Mouse (Mus musculus) intestine, embryonic 14.5 days (tissue): ENCODE measurements around the gene Poc1a. TPM values are rescaled to one million over a fixed set of nuclear protein-coding genes. Genes with fewer than 3 reads are reported as not detected.

Source experiments
- ATAC-seq: fragments of 200-750 bp; cut with Nextera tagmentation; replicated peaks from 2 replicates; pipeline ENCODE4 v1.8.0; 2017; ENCODE audit warnings: low read depth, moderate number of reproducible peaks, moderate TSS enrichment, moderate library complexity; ENCODE audit not compliant: low FRiP score, low TSS enrichment
- DNase-seq: peaks from one replicate; pipeline ENCODE4 v3.0.0-alpha.2; 2018; ENCODE audit warnings: low spot score
- H3K27ac ChIP-seq: fragments of 300-500 bp; sonication (generic); 2 replicates; pipeline ENCODE4 v1.5.1; 2014; ENCODE audit warnings: low read depth, mild to moderate bottlenecking, control low read depth
- H3K27me3 ChIP-seq: fragments of 300-500 bp; sonication (generic); replicated peaks from 2 replicates; pipeline ENCODE4 v1.6.1; 2014; ENCODE audit warnings: low read length, control low read depth; ENCODE audit not compliant: control insufficient read depth, insufficient read depth
- H3K36me3 ChIP-seq: fragments of 300-500 bp; sonication (generic); 2 replicates; pipeline ENCODE4 v1.6.1; 2014; ENCODE audit warnings: low read length, control low read depth; ENCODE audit not compliant: control insufficient read depth, insufficient read depth
- H3K4me1 ChIP-seq: fragments of 300-500 bp; sonication (generic); replicated peaks from 2 replicates; pipeline ENCODE4 v1.6.1; 2014; ENCODE audit warnings: low read length, control low read depth, mixed read lengths; ENCODE audit not compliant: control insufficient read depth, insufficient read depth
- H3K4me2 ChIP-seq: fragments of 300-500 bp; sonication (generic); 2 replicates; pipeline ENCODE4 v1.6.1; 2014; ENCODE audit warnings: low read length
- H3K4me3 ChIP-seq: fragments of 300-500 bp; sonication (generic); 2 replicates; pipeline ENCODE4 v1.5.1; 2014; ENCODE audit warnings: low read depth, low read length, control low read depth, mixed read lengths
- H3K9ac ChIP-seq: fragments of 300-500 bp; sonication (generic); 2 replicates; pipeline ENCODE4 v1.6.1; 2014; ENCODE audit warnings: mild to moderate bottlenecking, low read length
- H3K9me3 ChIP-seq: fragments of 300-500 bp; sonication (generic); 2 replicates; pipeline ENCODE4 v1.6.1; 2016; ENCODE audit warnings: low read length, control low read depth; ENCODE audit not compliant: control insufficient read depth
- WGBS: fragments of 180-500 bp; shearing (Covaris S2); extraction: QIAGEN DNeasy Blood & Tissue Kit; methylation state at CpG from one replicate; pipeline ENCODE4 v1.1.7; 2014; 5-methylcytosine and 5-hydroxymethylcytosine counted together
- polyA plus RNA-seq: library from polyadenylated mRNA; unstranded; fragments of >200 nt; fragmentation: Nextera tagmentation; extraction: Ambion mirVana; gene quantifications from 2 replicates; pipeline ENCODE4 v1.2.1, GENCODE M21; 2014

The Poc1a gene
- polyA plus RNA-seq, 1 experiment from 2014 or later = 29.1 TPM

DNA sequence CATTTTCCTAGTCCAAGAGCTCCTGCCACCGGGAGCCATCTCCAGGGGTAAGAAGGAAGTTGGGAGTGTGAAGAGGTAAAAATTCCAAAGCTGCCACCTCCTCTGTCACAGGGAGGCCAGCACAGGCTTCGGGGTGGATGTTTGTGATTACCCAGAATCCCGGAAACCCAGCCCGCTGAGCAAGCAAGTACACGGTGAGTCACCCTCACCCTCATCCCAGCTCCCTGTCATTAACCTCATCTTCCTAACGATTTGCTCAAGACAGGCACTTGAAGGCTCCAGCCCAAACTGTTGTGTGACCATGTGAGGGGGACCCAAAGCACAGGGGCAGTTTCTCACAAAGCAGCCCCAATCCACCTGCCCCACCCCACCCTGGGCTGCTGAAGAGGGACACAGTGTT is 72.9 kb downstream of the Poc1a start:
- no peak overlapping the region for H3K9ac ChIP-seq
- H3K27me3 ChIP-seq = no peaks in the 10 kb centered on the region
- H3K27ac ChIP-seq = no peak overlapping the region
- ATAC-seq (0 out of 2 replicates have a peak, but pooled peaks have one; percentile 25), DNase-seq (no peak)
- H3K4me1 ChIP-seq = peaks cover 8% of the 10 kb centered on the region
- WGBS = 53% methylated on average over 6 of the region's 6 CpGs
- H3K36me3 ChIP-seq = no peaks in the 10 kb centered on the region
- H3K9me3 ChIP-seq = no peaks in the 10 kb centered on the region
- no peak overlapping the region for H3K4me3 ChIP-seq
- no peak overlapping the region for H3K4me2 ChIP-seq

GRCm38 (mm10) chr9:106354810-106355209 is 73.9 kb downstream of the Poc1a start:
- Histone ChIP-seq H3K36me3 (no peaks in the 10 kb centered on the region), H3K4me1 (peaks cover 8% of the 10 kb centered on the region), H3K27me3 (no peaks in the 10 kb centered on the region), H3K9me3 (no peaks in the 10 kb centered on the region), H3K9ac (no peak overlapping the region), H3K4me2 (no peak overlapping the region), H3K4me3 (no peak overlapping the region), H3K27ac (no peak overlapping the region)
- 84% methylated on average over 6 of the region's 6 CpGs for WGBS
- ATAC-seq (no peak), DNase-seq (no peak)

DNA sequence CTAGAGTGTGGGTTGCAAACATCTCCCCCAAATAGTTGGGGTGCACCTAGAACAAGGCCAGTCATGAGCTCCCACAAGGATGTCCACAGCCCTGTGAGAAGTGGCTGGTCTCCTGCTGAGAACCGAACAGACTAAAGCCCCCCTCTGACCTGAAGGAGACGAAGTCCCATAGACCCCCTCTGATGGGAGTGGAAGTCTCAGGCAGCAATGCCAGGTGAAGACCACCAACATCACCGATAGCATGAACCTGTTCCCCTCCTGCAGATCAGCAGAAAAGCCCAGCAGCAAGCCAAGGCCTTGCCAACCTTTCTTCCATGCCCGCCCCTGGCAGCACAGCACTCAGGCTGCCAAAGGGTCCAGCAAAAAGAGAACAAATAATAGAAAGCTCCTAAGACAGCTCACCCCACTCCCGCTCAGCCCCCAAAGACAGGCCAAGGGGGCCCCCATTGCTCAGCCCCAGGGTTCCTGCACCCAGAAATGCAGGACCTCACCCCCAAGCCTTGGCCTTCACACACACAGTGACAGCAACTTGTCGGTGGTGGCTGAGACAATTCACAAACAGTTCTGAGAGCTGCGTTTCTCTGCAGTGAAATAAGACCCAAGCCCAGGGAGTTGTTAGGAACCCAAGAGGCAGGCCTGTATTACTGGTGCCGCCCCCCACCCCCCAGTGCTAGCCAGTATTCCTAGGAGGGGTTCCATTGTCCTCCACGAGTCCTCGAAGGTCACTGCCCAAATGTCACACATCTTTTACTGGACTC is 74.5 kb downstream of the Poc1a start:
- H3K9me3 ChIP-seq = no peaks in the 10 kb centered on the region
- ATAC-seq = no peak
- H3K36me3 ChIP-seq = no peaks in the 10 kb centered on the region
- H3K4me3 ChIP-seq = no peak overlapping the region
- no peak overlapping the region for H3K4me2 ChIP-seq
- peak overlapping the region; percentile 77 for H3K27ac ChIP-seq
- peaks cover 8% of the 10 kb centered on the region for H3K4me1 ChIP-seq
- 74% methylated on average over 10 of the region's 10 CpGs for WGBS
- no peaks in the 10 kb centered on the region for H3K27me3 ChIP-seq
- no peak for DNase-seq
- no peak overlapping the region for H3K9ac ChIP-seq

DNA sequence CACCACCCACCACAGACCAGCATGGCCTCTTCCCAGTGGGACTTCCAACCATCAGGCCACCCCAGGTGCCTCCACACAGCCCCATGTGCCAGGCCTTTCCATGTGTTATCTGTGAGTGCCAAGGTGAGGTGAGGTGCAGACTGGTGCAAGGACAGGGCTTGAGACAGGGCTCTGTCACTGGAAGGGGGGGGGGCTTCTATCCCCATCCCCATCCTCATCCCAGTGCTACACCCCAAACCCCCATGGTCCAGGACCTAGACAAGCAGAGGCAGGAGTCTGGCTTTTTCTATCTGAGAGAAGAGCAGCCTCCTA is 75.1 kb downstream of the Poc1a start:
- H3K36me3 ChIP-seq = no peaks in the 10 kb centered on the region
- peak overlapping the region; percentile 77 for H3K27ac ChIP-seq
- no peaks in the 10 kb centered on the region for H3K9me3 ChIP-seq
- H3K27me3 ChIP-seq = no peaks in the 10 kb centered on the region
- H3K4me2 ChIP-seq = no peak overlapping the region
- ATAC-seq = no peak
- H3K9ac ChIP-seq = no peak overlapping the region
- no peak for DNase-seq
- H3K4me1 ChIP-seq = peaks cover 8% of the 10 kb centered on the region
- no peak overlapping the region for H3K4me3 ChIP-seq

DNA sequence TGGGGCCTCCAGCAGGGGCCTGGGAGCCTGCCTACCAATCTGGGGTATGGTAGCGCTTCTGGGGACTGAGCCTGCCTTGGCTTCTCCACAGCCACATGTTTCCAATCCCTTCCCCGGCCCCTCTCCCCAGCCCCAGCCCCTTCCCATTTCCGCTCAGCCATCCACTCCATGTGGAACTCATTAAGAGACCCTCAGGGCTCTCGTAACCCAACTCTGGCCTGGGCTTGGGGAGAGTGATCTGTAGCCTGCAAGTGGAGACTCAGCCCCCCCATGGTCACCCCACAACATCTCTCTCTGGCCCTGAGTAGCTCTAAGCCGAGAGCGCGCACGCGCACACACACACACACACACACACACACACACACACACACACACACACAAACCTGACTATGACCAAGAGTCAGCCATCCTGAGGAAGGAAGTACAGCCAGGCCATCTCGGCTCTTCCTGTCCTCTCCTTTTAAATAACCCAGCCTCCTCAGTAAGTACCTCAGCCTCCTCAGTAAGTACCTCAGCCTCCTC is 75.5 kb downstream of the Poc1a start:
- no peaks in the 10 kb centered on the region for H3K9me3 ChIP-seq
- no peaks in the 10 kb centered on the region for H3K36me3 ChIP-seq
- H3K4me3 ChIP-seq = no peak overlapping the region
- ATAC-seq (0 out of 2 replicates have a peak, but pooled peaks have one; percentile 45), DNase-seq (no peak)
- peaks cover 8% of the 10 kb centered on the region for H3K4me1 ChIP-seq
- peak overlapping the region; percentile 77 for H3K27ac ChIP-seq
- H3K27me3 ChIP-seq = no peaks in the 10 kb centered on the region
- no peak overlapping the region for H3K4me2 ChIP-seq
- H3K9ac ChIP-seq = no peak overlapping the region
- whole genome bisulfite sequencing = 53% methylated on average over 10 of the region's 10 CpGs

DNA sequence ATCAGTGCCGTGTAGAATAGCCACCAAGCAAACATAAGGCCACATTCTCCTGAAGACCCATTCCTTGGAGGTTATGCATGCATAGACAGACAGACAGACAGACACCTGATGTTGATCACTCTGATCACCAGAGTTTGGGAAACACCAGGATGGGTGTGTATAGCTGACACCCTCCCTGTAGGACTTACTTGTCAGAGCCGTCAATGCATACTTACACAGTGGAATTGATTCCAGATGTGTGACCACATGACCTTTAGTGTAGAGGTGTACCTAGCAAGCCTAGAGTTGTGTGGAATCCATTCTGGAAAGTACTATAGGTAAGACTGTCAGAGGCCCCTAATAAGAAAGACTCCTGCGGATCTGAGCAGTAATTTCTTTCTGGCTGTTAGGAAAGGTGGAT is 76.3 kb downstream of the Poc1a start:
- Histone ChIP-seq H3K4me2 (no peak overlapping the region), H3K27me3 (no peaks in the 10 kb centered on the region), H3K4me1 (peaks cover 8% of the 10 kb centered on the region), H3K9me3 (no peaks in the 10 kb centered on the region), H3K4me3 (no peak overlapping the region), H3K9ac (no peak overlapping the region), H3K36me3 (no peaks in the 10 kb centered on the region), H3K27ac (peak overlapping the region; percentile 77; the same call in 1 of the 2 replicates)
- no peak for ATAC-seq
- DNase-seq = no peak
- WGBS = 77% methylated on average over 3 of the region's 3 CpGs

- DNase-seq = no peak
- H3K9ac ChIP-seq = no peak overlapping the region
These were observed 78.4 kb downstream of the Poc1a start for GRCm38 (mm10) chr9:106359297-106359696.

GRCm38 (mm10) chr9:106361140-106361539 is 80.3 kb downstream of the Poc1a start:
- H3K36me3 ChIP-seq = no peaks in the 10 kb centered on the region
- H3K4me2 ChIP-seq = no peak overlapping the region
- no peaks in the 10 kb centered on the region for H3K27me3 ChIP-seq
- no peak for ATAC-seq
- H3K4me3 ChIP-seq = no peak overlapping the region
- no peak for DNase-seq
- WGBS = 82% methylated on average over 6 of the region's 6 CpGs
- H3K4me1 ChIP-seq = peaks cover 3% of the 10 kb centered on the region
- no peak overlapping the region for H3K9ac ChIP-seq
- H3K9me3 ChIP-seq = no peaks in the 10 kb centered on the region
- H3K27ac ChIP-seq = no peak overlapping the region

More at GRCm38 (mm10) chr9:106359297-106359696, 78.4 kb downstream of the Poc1a start:
- ATAC-seq = no peak
- H3K27me3 ChIP-seq = no peaks in the 10 kb centered on the region
- no peaks in the 10 kb centered on the region for H3K9me3 ChIP-seq
- no peak overlapping the region for H3K27ac ChIP-seq
- no peak overlapping the region for H3K4me3 ChIP-seq
- H3K36me3 ChIP-seq = no peaks in the 10 kb centered on the region
- H3K4me2 ChIP-seq = no peak overlapping the region
- H3K4me1 ChIP-seq = peaks cover 8% of the 10 kb centered on the region
- WGBS = 61% methylated on average over 6 of the region's 6 CpGs

GRCm38 (mm10) chr9:106365333-106365732 is 84.5 kb downstream of the Poc1a start:
- H3K27me3 ChIP-seq = no peaks in the 10 kb centered on the region
- DNase-seq = no peak
- WGBS = 67% methylated on average over 7 of the region's 7 CpGs
- H3K4me2 ChIP-seq = no peak overlapping the region
- H3K9me3 ChIP-seq = no peaks in the 10 kb centered on the region
- ATAC-seq = no peak
- no peak overlapping the region for H3K4me3 ChIP-seq
- H3K4me1 ChIP-seq = peaks cover 10% of the 10 kb centered on the region; the same call in 1 of the 2 replicates
- H3K36me3 ChIP-seq = no peaks in the 10 kb centered on the region
- H3K9ac ChIP-seq = no peak overlapping the region
- H3K27ac ChIP-seq = no peak overlapping the region
